Mouse (Mus musculus) E14TG2a.4 (cell line): Measurements from ENCODE around the gene Gng11.

Source experiments
- CTCF ChIP-seq: conservative IDR thresholded peaks from 2 replicates; pipeline ENCODE4 v1.5.1; 2014; ENCODE audit warnings: low read length
- NANOG ChIP-seq: IDR thresholded peaks from 2 replicates; pipeline ENCODE4 v1.6.1; 2014; ENCODE audit warnings: borderline replicate concordance, low read length, mixed read lengths
- POU5F1 ChIP-seq: IDR thresholded peaks from 2 replicates; pipeline ENCODE4 v1.6.1; 2014; ENCODE audit warnings: low read length, borderline replicate concordance

GRCm38 (mm10) chr6:3982661-3983284, 20.9 kb upstream of the Gng11 start:
- TF ChIP-seq CTCF, result no peak
- no peak for TF ChIP-seq NANOG
- TF ChIP-seq POU5F1, result no peak
